Mouse (Mus musculus) c-Kit-positive CD71-positive TER-119-positive erythroid progenitor cells, embryonic 14.5 days (primary cell): ENCODE measurements at regions not wholly inside any gene's neighbourhood (a gene's known extent, or its start where the extent isn't known, plus 50 kb on each side); places are given as distances from the start of the nearest gene placed in this dataset.

Experiments used
- DNase-seq: peaks from one replicate; pipeline ENCODE4 v3.0.0-alpha.2; 2013; ENCODE audit warnings: low spot score

- peak; percentile 73 for DNase-seq
Observed at GRCm38 (mm10) chr10:108033317-108033795, 121.4 kb upstream of the Otogl start.

DNA sequence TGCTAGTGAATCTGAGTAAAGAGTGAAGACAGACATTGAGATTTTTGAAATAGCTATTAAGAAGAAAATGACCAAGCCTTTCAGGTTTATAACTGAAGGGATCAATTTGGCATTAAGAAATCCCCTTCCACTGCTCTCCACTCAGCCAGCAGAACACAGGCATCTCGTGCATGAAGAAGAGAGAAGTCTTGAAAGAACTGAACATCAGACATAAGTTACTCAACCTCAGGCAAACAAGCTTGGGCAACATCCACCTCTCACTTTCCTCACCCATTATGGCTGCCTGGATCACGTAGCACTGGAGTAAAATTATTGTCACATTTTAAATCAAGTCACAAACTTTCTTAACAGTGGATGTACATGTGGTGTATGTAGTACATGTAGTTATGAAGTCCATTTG, 115.6 kb upstream of the Otogl start:
- no peak for DNase-seq

GRCm38 (mm10) chr10:108024227-108024626, 112.3 kb upstream of the Otogl start:
- DNase-seq: no peak

DNA sequence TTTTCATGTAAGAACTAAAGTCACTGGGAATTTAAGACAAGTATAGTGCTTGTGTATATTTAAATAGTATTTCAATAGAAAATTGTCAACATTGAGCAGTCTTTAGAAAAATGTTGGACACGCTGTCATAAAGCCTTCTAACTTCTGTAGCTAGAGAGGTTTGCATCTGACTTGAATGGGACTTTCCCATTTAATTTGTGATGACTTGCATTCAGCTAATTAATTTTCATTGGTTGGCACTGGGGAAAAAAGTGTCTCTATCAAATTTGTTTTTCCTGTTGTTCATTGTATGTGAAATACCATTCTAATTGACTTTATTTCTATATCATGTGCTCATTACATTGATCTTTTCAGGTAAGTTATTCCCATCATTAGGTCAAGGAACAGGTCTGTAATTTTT, 104.6 kb upstream of the Otogl start:
- DNase-seq: no peak

- DNase-seq: no peak
Observed at GRCm38 (mm10) chr10:107994836-107995585, 83.1 kb upstream of the Otogl start.

GRCm38 (mm10) chr10:107992621-107993020, 80.7 kb upstream of the Otogl start:
- no peak for DNase-seq

DNA sequence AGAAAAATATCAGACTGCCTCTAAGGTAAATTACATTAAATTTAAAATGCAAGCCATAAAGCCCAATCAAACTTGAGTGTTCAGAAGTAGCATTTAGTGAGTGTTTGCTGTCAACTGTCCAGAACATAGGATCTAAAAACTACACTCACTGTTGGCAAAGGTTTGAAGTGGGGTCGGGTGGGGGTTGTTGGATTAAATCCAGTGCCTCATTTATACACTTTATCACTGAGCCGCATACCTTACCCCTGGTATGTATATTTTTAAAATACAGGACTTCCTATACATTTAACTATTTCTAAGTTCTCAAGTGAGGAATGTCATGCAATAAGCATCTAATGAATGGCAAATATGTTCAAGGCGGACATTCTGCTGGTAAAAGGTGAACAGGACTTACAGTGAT, 78.6 kb upstream of the Otogl start:
- DNase-seq: no peak

DNA sequence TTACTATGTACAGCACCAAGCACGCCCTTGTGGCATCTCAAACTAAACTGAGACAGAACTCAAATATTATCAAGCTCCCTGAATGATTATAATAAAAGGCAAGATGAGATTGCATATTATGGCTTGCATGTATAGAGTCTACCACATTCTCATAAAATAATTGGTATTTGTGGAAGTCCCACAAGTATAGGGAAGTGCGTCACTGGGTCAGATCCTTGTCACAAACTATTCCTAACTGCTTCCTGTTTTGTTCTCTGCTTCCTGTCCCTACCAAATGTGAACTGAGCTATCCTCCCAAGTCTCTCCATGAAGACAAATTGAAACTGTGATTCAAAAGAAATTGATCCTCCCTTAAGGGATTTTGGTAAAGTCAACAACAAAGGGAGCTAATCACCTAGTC, 78.0 kb upstream of the Otogl start:
- DNase-seq: no peak

DNA sequence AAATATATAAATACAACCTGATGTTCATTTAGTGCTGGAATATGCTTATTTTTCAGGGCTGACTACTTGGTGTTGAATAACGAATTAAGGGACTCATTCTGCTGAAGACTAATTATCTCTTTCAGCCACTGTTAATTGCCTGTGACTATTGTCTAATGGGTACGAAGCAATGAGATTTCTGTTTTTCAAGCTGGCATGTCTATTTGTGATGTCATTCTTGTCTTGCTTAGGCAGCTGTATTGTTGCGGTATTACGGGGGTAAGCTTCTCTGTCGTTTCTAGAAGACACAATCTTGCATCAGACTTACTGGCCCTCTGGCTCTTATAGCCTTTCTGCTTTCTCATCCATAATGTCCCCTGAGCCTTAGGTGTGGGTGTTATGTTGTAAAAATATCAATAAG, 70.7 kb upstream of the Otogl start:
- no peak for DNase-seq

- DNase-seq: no peak
Observed at GRCm38 (mm10) chr10:107982082-107982481, 70.1 kb upstream of the Otogl start.

GRCm38 (mm10) chr10:107976392-107976965, 64.5 kb upstream of the Otogl start:
- no peak for DNase-seq

DNA sequence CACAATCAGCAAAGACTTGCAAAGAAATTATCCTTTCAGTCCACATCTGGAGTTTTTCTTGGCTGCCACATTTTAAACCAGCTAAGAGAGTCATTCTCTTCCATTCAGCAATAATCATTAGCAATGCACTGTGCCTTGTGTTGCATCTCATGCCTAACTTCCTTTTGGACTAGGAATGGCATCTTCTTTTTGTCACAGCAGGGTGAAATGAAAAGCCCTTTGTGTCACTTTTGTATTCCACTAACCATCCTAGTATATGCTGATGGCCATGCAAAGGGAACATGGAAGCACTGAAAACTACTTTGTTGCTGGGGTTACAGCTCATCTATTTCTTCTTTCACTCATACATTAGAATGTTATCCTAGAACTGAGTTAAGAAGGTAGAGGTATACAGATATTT, 59.8 kb upstream of the Otogl start:
- DNase-seq: no peak

- DNase-seq: no peak
Observed at GRCm38 (mm10) chr10:107966996-107967395, 55.1 kb upstream of the Otogl start.

DNA sequence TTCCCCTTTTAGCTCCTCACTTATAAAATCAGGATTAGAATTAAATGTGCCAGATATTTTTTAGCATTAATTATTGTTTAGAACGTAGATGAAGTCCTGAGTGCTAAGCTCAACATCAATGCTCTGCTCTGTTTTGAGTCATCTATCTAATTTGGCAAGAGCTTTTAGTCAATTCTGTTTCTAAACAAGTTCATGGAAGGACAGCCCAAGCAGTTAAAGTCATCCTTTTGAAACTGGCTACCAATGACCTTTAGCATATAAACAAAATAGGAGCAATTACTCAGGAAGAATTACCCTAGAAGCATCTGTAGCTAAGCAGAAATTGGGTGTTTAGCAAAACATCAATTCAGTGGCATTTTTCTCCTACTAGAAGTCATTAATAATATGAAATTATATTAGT, 52.1 kb upstream of the Otogl start:
- DNase-seq: no peak

DNA sequence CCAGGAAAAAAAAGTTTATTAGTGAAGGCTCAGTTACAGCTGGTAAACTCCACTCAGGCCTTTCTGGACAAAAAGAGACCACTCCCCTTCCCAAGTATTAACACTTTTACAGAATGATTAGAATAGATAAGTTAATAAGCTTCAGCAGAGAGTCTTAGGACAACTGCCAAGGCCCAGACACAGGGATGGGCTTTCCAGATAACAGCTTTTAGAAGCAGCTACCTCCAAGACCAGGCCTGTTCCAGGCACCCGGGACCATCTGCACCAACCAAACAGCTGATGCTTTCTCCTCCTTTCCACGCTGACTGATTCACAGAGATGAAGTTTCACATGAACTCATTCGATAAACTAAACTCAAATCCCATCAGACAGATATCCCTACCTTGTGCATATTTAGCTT, 50.2 kb upstream of the Otogl start:
- DNase-seq: peak; percentile 14
